Mouse (Mus musculus): ENCODE measurements around the gene Trpt1. TPM values are rescaled to one million over a fixed set of nuclear protein-coding genes. Genes with fewer than 3 reads are reported as not detected.

Trpt1 gene
- total and polyA plus RNA-seq, 2 experiments from 2014 or later = 28.4 to 32.0 TPM

DNA sequence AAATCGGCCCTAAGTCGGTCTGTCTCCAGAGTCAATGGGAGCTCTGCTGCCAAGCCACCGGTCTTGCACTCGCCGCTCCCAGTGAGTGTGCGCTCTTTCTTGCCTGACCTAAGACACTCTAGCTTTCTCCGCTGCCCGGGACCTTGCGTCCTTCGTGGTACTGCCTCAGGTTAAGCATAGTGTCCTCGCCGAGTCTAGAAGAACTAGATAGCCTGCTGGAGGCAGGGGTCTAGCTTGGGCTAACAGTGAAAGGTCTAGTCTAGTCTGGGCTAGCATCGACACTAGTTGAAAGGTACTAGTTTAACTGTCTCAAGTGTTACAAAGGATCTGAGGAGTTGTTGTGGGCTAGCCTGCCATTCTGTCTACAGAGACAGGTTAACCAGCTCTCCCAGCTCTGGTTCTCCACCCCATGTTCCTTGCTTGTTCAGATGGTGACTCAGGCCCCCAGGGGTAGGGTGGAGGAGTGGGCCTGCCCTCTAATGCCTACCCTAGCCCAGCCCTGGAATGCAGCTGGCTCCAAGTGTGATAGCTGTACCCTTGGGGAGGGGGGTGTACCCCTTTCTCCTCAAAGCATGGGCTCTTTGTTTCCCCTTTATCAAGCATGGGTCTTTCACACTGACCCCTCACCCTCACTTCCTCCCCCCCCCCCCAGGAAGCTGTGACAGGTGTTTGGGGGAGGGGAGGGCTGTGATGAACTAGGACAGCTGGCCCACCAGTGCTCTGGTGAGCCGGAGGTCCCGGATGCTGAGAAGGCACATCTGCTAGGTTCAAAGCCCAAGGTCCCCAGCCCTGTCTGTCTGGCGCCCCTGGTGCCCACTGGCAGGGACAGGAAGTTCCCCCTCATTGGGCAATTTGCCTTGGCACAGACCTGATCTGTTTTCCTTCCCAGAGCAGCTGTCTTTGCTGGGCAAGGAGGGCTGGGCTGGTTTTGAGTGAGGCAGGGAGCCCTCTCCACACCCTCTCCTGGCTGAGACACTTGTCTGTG lies 20.1 kb upstream of the Trpt1 start, which contains the start of gene Plcb3:
TSS of gene Plcb3 (minus strand) at position 934 of the 985 bp plus-strand sequence.
- peak within 1 kb of the TSS; percentile 81 for H3K9ac ChIP-seq (replicated peaks; ENCODE audit: low read depth, low read length)
- ATAC-seq (ENCODE audit: insufficient read depth, low read depth) (no peak), DNase-seq (ENCODE audit: low spot score) (peak; percentile 76)
- peak within 1 kb of the TSS; percentile 98 for H3K4me2 ChIP-seq (ENCODE audit: low read depth, low read length)
- H3K36me3 ChIP-seq (replicated peaks; ENCODE audit: control insufficient read depth, insufficient read depth, low read length) = peaks cover 15% of the 10 kb centered on the region
- no peaks in the 10 kb centered on the region for H3K27me3 ChIP-seq (ENCODE audit: control insufficient read depth, insufficient read depth, low read length)
- peaks cover 23% of the 10 kb centered on the region for H3K4me1 ChIP-seq (ENCODE audit: control insufficient read depth, insufficient read depth)
- TF ChIP-seq EP300 (IDR thresholded peaks at IDR 0.05; ENCODE audit: low read depth) (no peak), CTCF (IDR thresholded peaks at IDR 0.05; ENCODE audit: low read depth) (peak; percentile 38)
- peak within 1 kb of the TSS; percentile 86 for H3K27ac ChIP-seq (ENCODE audit: low read depth)
- no peaks in the 10 kb centered on the region for H3K9me3 ChIP-seq (replicated peaks; ENCODE audit: control insufficient read depth, low read length)
- WGBS = 0% methylated on average over 16 of the region's 16 CpGs
- H3K4me3 ChIP-seq (ENCODE audit: low read depth, low read length) = peak within 1 kb of the TSS; percentile 77

DNA sequence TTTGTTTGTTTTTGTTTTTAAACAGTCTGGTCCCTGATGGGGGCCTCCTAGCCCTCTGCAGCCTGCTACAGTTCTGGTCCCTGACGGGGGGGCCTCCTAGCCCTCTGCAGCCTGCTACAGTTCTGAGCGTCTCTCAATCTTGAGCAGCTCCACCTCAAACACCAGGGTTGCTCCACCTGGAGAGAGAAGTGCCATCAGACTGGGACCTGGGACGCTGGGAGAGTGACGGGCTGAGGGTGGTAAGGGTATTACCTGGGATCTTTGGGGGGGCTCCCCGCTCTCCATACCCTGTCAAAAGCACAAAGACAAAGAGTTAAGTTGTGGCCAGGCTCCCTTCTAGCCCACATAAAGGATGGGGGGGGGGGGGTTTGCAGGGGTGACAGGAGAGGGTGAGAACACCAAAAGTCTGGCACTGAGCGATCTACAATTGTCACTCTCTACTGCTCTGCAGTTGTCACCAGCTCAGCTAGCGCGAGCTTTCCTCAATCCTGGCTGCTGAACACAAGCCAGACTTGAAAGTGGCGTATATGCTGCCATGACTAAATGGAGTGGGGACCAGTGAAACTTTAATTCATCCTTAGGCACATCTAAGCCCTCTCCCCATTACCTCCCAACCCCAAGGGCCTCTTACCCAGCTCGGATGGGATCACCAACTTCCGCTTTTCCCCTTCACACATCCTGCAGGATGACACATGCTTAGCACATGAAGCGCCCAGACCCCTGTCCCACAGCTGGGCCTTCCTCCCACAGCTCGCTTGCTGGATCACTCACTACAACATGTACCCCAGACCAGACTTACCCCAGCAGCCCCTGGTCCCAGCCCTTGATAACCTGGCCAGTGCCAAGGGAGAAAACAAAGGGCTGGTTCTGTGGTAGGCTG lies 17.9 kb upstream of the Trpt1 start:
- WGBS = 67% methylated on average over 13 of the region's 13 CpGs
- no peak for DNase-seq (ENCODE audit: low spot score)
- H3K4me1 ChIP-seq (ENCODE audit: control insufficient read depth, insufficient read depth) = peaks cover 31% of the 10 kb centered on the region
- 0 out of 2 replicates have a peak overlapping the region, but pooled peaks have one; percentile 61 for H3K9ac ChIP-seq (replicated peaks; ENCODE audit: low read depth, low read length)
- ATAC-seq (ENCODE audit: insufficient read depth, low read depth) = no peak
- no peaks in the 10 kb centered on the region for H3K27me3 ChIP-seq (ENCODE audit: control insufficient read depth, insufficient read depth, low read length)
- H3K4me3 ChIP-seq (ENCODE audit: low read depth, low read length) = no peak overlapping the region
- no peaks in the 10 kb centered on the region for H3K9me3 ChIP-seq (replicated peaks; ENCODE audit: control insufficient read depth, low read length)
- peak overlapping the region; percentile 83; the same call in 1 of the 2 replicates for H3K4me2 ChIP-seq (ENCODE audit: low read depth, low read length)
- TF ChIP-seq EP300 (IDR thresholded peaks at IDR 0.05; ENCODE audit: low read depth) (no peak), CTCF (IDR thresholded peaks at IDR 0.05; ENCODE audit: low read depth) (no peak)
- H3K36me3 ChIP-seq (replicated peaks; ENCODE audit: control insufficient read depth, insufficient read depth, low read length) = peaks cover 23% of the 10 kb centered on the region
- peak overlapping the region; percentile 28; the same call in 1 of the 2 replicates for H3K27ac ChIP-seq (ENCODE audit: low read depth)

DNA sequence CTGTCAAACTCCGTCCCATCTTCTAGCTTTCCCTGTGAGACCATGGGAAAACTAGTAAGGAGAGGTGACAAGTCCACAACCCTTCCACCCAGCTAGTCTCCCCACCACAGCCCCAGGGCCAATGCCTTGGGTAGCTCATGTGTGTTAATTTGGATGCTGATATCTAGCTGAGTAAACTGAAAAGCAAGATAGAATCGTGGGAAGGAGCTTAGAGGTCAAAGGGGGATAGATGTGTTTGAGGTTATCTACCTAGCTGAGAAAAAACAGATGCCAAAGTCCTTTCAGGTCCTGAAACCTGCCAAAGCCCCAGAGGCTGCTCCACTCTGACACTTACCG lies 17.3 kb upstream of the Trpt1 start:
- H3K27ac ChIP-seq (ENCODE audit: low read depth) = peak overlapping the region; percentile 73
- DNase-seq (ENCODE audit: low spot score) (no peak), ATAC-seq (ENCODE audit: insufficient read depth, low read depth) (no peak)
- peaks cover 31% of the 10 kb centered on the region for H3K4me1 ChIP-seq (ENCODE audit: control insufficient read depth, insufficient read depth)
- H3K4me3 ChIP-seq (ENCODE audit: low read depth, low read length) = peak overlapping the region; percentile 75
- H3K9ac ChIP-seq (replicated peaks; ENCODE audit: low read depth, low read length) = peak overlapping the region; percentile 61; the same call in 1 of the 2 replicates
- no peak for TF ChIP-seq EP300 (IDR thresholded peaks at IDR 0.05; ENCODE audit: low read depth)
- no peak for TF ChIP-seq CTCF (IDR thresholded peaks at IDR 0.05; ENCODE audit: low read depth)
- H3K9me3 ChIP-seq (replicated peaks; ENCODE audit: control insufficient read depth, low read length) = no peaks in the 10 kb centered on the region
- H3K27me3 ChIP-seq (ENCODE audit: control insufficient read depth, insufficient read depth, low read length) = no peaks in the 10 kb centered on the region
- H3K36me3 ChIP-seq (replicated peaks; ENCODE audit: control insufficient read depth, insufficient read depth, low read length) = peaks cover 26% of the 10 kb centered on the region
- peak overlapping the region; percentile 83 for H3K4me2 ChIP-seq (ENCODE audit: low read depth, low read length)
- 23% methylated on average over 3 of the region's 3 CpGs for WGBS

DNA sequence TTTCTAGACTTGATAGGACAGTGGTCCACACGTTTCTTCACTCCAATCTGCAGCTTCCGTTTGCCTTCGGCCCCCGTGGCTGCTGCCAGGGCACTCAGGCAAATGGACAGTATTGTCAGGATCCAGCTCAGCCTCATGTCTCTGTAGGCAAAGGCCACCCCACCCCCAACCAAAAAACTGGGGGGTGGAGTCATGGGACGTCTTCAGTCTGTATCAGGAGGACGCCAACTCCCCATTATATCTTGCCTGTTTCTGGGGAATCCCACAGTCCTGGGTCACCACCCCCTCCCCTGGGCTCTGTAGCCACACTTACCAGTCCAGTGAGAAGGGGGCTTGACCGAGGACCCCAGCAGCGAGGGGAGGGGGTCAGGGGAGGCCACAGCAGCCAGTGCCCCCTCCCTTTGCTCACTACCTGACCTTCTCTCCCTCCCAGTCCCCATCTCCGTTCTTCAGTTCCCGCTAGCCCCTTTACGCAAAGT lies 16.9 kb upstream of the Trpt1 start:
- TF ChIP-seq CTCF (IDR thresholded peaks at IDR 0.05; ENCODE audit: low read depth) (no peak), EP300 (IDR thresholded peaks at IDR 0.05; ENCODE audit: low read depth) (no peak)
- Histone ChIP-seq H3K9ac (replicated peaks; ENCODE audit: low read depth, low read length) (peak overlapping the region; percentile 61), H3K4me3 (ENCODE audit: low read depth, low read length) (peak overlapping the region; percentile 75), H3K4me1 (ENCODE audit: control insufficient read depth, insufficient read depth) (peaks cover 29% of the 10 kb centered on the region), H3K4me2 (ENCODE audit: low read depth, low read length) (peak overlapping the region; percentile 83), H3K36me3 (replicated peaks; ENCODE audit: control insufficient read depth, insufficient read depth, low read length) (peaks cover 30% of the 10 kb centered on the region), H3K9me3 (replicated peaks; ENCODE audit: control insufficient read depth, low read length) (no peaks in the 10 kb centered on the region), H3K27me3 (ENCODE audit: control insufficient read depth, insufficient read depth, low read length) (no peaks in the 10 kb centered on the region), H3K27ac (ENCODE audit: low read depth) (peak overlapping the region; percentile 73)
- WGBS = 4% methylated on average over 11 of the region's 11 CpGs
- DNase-seq (ENCODE audit: low spot score) (no peak), ATAC-seq (ENCODE audit: insufficient read depth, low read depth) (no peak)

Data from heart, postnatal 0 days (tissue).